Mouse (Mus musculus): ENCODE results near the gene Gucy2e. TPM values are rescaled to one million over a fixed set of nuclear protein-coding genes. Genes with fewer than 3 reads are reported as not detected.
A peak's percentile ranks its signal among the peaks of the same experiment; 100 is the strongest.

Gucy2e gene
- total and polyA plus RNA-seq, 2 experiments, result not detected

DNA sequence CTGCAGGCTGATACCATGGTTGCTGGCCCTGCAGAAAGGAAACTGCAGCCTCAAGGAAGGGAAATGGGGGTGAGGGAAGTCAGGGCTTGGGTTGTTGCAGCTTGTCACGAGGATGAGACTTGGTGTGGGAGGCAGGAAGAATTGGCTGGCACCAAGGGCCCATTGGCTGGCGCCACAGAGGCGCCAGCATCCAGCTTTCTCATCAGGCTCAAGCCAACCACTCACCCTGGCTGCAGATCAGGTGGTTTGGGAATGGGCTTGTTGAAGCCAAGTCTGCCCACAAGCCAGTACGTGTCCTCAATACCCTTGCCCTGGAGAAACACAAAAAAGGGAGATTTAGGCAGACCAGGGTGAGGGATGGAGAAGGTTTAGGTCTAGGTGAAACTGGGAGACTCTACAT lies 13.7 kb downstream of the Gucy2e start:
- H3K27ac ChIP-seq (replicated peaks; ENCODE audit: insufficient read depth, low read depth, low read length), result no peak overlapping the region
- 93% methylated on average over 4 of the region's 4 CpGs for WGBS
- no peaks in the 10 kb centered on the region for H3K4me1 ChIP-seq (ENCODE audit: control insufficient read depth, insufficient read depth, low read length)
- H3K36me3 ChIP-seq (ENCODE audit: control insufficient read depth, insufficient read depth, low read length), result no peaks in the 10 kb centered on the region
- no peak overlapping the region for H3K4me3 ChIP-seq (ENCODE audit: insufficient read depth, low read depth, low read length)
- H3K9ac ChIP-seq (ENCODE audit: low read depth, low read length), result no peak overlapping the region
- H3K27me3 ChIP-seq (ENCODE audit: control insufficient read depth, insufficient read depth, low read length), result no peaks in the 10 kb centered on the region
- no peaks in the 10 kb centered on the region for H3K79me2 ChIP-seq (ENCODE audit: control insufficient read depth, insufficient read depth, low read length)
- no peak for DNase-seq (ENCODE audit: extremely low read depth, low read depth, low spot score)
- TF ChIP-seq POLR2A (IDR thresholded peaks at IDR 0.05; ENCODE audit: extremely low read depth, insufficient read depth, low read length) (no peak), CTCF (IDR thresholded peaks at IDR 0.05; ENCODE audit: low read depth, low read length) (no peak)

DNA sequence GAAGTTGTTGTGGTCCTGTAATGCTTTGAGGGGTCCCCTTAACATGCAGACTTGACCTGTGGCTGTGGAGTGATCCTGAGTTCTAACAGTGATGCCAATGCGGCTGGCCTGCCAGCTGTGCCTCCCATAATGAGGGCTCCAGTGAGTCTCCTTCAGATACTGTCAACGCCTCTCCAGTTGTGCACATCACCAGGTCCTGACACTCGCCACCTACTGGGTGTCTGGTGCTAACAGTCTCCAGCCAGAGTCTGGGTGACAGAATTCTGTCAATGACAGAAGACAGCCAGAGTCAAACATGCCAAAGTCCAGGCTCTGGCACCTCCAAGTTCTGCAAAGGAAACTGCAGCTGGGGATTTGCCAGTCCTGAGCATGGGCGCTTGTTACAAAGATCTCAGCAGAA lies 15.8 kb downstream of the Gucy2e start:
- 76% methylated on average over 4 of the region's 4 CpGs for WGBS
- Histone ChIP-seq H3K27me3 (ENCODE audit: control insufficient read depth, insufficient read depth, low read length) (no peaks in the 10 kb centered on the region), H3K27ac (replicated peaks; ENCODE audit: insufficient read depth, low read depth, low read length) (no peak overlapping the region), H3K79me2 (ENCODE audit: control insufficient read depth, insufficient read depth, low read length) (no peaks in the 10 kb centered on the region), H3K4me3 (ENCODE audit: insufficient read depth, low read depth, low read length) (no peak overlapping the region), H3K9ac (ENCODE audit: low read depth, low read length) (no peak overlapping the region), H3K36me3 (ENCODE audit: control insufficient read depth, insufficient read depth, low read length) (no peaks in the 10 kb centered on the region), H3K4me1 (ENCODE audit: control insufficient read depth, insufficient read depth, low read length) (no peaks in the 10 kb centered on the region)
- TF ChIP-seq POLR2A (IDR thresholded peaks at IDR 0.05; ENCODE audit: extremely low read depth, insufficient read depth, low read length) (no peak), CTCF (IDR thresholded peaks at IDR 0.05; ENCODE audit: low read depth, low read length) (no peak)
- peak; percentile 35 for DNase-seq (ENCODE audit: extremely low read depth, low read depth, low spot score)

DNA sequence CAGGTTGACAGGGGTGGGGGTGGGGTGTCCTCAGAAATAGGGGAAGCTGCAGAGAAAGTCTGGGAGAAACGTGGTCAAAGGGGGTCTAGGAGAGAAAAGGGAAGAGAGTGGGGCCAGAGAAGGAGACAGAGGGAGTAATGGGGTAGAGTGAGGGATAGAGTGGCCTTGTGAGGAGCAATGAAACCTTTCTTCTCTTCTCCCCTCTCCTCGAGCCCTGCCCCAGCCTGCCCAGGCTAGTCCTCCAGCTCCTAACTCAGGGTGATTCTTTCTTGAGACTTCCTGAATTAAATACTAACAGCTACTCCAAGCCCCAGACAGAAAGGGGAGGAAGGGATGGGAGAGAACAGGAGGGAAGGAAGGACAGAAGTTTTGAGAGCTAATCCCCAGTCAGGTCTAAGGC lies 18.2 kb downstream of the Gucy2e start:
- H3K4me1 ChIP-seq (ENCODE audit: control insufficient read depth, insufficient read depth, low read length), result no peaks in the 10 kb centered on the region
- WGBS, result 67% methylated on average over 2 of the region's 2 CpGs
- H3K4me3 ChIP-seq (ENCODE audit: insufficient read depth, low read depth, low read length), result no peak overlapping the region
- no peaks in the 10 kb centered on the region for H3K27me3 ChIP-seq (ENCODE audit: control insufficient read depth, insufficient read depth, low read length)
- no peak for TF ChIP-seq POLR2A (IDR thresholded peaks at IDR 0.05; ENCODE audit: extremely low read depth, insufficient read depth, low read length)
- no peak for TF ChIP-seq CTCF (IDR thresholded peaks at IDR 0.05; ENCODE audit: low read depth, low read length)
- H3K36me3 ChIP-seq (ENCODE audit: control insufficient read depth, insufficient read depth, low read length), result no peaks in the 10 kb centered on the region
- H3K9ac ChIP-seq (ENCODE audit: low read depth, low read length), result no peak overlapping the region
- H3K27ac ChIP-seq (replicated peaks; ENCODE audit: insufficient read depth, low read depth, low read length), result no peak overlapping the region
- H3K79me2 ChIP-seq (ENCODE audit: control insufficient read depth, insufficient read depth, low read length), result no peaks in the 10 kb centered on the region
- DNase-seq (ENCODE audit: extremely low read depth, low read depth, low spot score), result no peak

DNA sequence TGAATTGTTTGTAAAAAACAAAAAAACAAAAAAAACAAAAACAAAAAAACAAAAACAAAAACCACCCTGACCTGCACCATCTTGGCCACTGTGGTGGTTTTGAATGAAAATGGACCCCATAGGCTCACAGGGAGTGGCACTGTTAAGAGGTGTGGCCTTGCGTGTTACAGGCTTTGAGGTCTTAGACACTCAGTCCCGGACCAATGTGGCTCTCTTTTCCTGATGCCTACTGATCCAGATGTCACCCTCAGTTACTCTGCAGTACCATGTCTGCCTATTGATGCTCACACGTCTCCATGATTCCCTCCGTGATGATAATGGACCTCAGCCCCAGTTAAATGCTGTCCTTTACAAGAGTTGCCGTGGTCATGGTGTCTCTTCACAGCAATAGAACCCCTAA lies 19.4 kb downstream of the Gucy2e start:
- H3K9ac ChIP-seq (ENCODE audit: low read depth, low read length), result no peak overlapping the region
- no peak overlapping the region for H3K27ac ChIP-seq (replicated peaks; ENCODE audit: insufficient read depth, low read depth, low read length)
- no peak for DNase-seq (ENCODE audit: extremely low read depth, low read depth, low spot score)
- no peak overlapping the region for H3K4me3 ChIP-seq (ENCODE audit: insufficient read depth, low read depth, low read length)
- TF ChIP-seq CTCF (IDR thresholded peaks at IDR 0.05; ENCODE audit: low read depth, low read length) (no peak), POLR2A (IDR thresholded peaks at IDR 0.05; ENCODE audit: extremely low read depth, insufficient read depth, low read length) (no peak)
- H3K27me3 ChIP-seq (ENCODE audit: control insufficient read depth, insufficient read depth, low read length), result no peaks in the 10 kb centered on the region
- WGBS, result 89% methylated on average over 5 of the region's 5 CpGs
- no peaks in the 10 kb centered on the region for H3K4me1 ChIP-seq (ENCODE audit: control insufficient read depth, insufficient read depth, low read length)
- no peaks in the 10 kb centered on the region for H3K36me3 ChIP-seq (ENCODE audit: control insufficient read depth, insufficient read depth, low read length)
- no peaks in the 10 kb centered on the region for H3K79me2 ChIP-seq (ENCODE audit: control insufficient read depth, insufficient read depth, low read length)

DNA sequence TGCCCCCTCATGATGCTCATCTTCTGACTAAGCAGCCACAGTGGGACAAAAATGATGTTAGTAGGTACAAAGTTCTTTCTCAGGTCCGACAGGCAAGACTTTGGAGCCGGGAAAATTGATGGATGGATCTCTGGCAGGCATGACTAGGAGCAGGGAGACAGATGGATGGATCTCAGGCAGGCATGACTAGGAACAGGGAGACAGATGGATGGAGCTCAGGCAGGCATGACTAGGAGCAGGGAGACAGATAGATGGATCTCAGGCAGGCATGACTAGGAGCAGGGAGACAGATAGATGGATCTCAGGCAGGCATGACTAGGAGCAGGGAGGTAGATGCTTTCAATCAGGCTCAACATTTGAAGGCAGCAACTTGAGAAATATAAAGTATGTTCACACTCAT lies 25.4 kb downstream of the Gucy2e start:
- Histone ChIP-seq H3K27me3 (ENCODE audit: control insufficient read depth, insufficient read depth, low read length) (0 out of 2 replicates have a peak, but pooled peaks cover 2% of the 10 kb centered on the region), H3K9ac (ENCODE audit: low read depth, low read length) (no peak overlapping the region), H3K4me3 (ENCODE audit: insufficient read depth, low read depth, low read length) (no peak overlapping the region), H3K27ac (replicated peaks; ENCODE audit: insufficient read depth, low read depth, low read length) (no peak overlapping the region), H3K36me3 (ENCODE audit: control insufficient read depth, insufficient read depth, low read length) (no peaks in the 10 kb centered on the region), H3K79me2 (ENCODE audit: control insufficient read depth, insufficient read depth, low read length) (no peaks in the 10 kb centered on the region), H3K4me1 (ENCODE audit: control insufficient read depth, insufficient read depth, low read length) (no peaks in the 10 kb centered on the region)
- no peak for DNase-seq (ENCODE audit: extremely low read depth, low read depth, low spot score)
- TF ChIP-seq CTCF (IDR thresholded peaks at IDR 0.05; ENCODE audit: low read depth, low read length) (no peak), POLR2A (IDR thresholded peaks at IDR 0.05; ENCODE audit: extremely low read depth, insufficient read depth, low read length) (no peak)
- 13% methylated on average over 2 of the region's 2 CpGs for WGBS

DNA sequence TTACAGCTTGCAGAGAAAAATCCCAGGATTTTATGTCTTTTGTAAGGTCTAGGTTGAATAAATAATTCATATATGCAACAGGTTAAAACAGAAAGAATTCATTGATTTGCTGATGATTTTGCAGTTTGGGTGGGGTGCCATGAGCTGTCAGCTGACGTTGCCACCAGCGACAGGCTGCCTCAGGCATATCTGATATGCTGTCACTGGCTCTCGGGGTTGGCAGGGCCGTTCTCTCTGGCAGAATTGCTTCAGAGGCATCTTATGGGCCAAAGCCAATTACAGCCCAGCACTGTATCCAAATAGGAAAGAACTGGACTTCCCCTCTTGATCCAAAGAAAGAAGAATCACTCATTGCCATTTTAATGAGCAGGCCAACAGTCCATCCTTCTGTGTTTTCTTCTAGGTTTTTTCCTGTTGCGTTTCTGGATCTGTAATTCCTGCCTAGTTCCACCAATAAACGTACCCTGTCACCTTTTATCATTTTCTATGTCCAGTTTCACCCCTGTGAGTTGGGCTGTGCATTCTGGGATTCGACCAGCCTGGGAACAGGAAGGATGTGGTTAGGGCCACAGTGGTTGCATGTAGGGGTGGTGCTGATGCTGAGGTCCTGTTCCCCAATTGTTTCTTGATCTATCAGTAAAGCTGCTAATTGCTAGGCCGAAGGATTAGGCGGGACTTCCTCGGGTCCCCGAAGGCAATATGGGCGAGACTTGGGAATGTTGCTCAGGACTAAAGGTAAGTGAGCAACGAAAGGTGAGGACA lies 34.2 kb downstream of the Gucy2e start:
- no peaks in the 10 kb centered on the region for H3K4me1 ChIP-seq (ENCODE audit: control insufficient read depth, insufficient read depth, low read length)
- no peaks in the 10 kb centered on the region for H3K36me3 ChIP-seq (ENCODE audit: control insufficient read depth, insufficient read depth, low read length)
- H3K9ac ChIP-seq (ENCODE audit: low read depth, low read length), result no peak overlapping the region
- DNase-seq (ENCODE audit: extremely low read depth, low read depth, low spot score), result no peak
- no peak overlapping the region for H3K27ac ChIP-seq (replicated peaks; ENCODE audit: insufficient read depth, low read depth, low read length)
- TF ChIP-seq POLR2A (IDR thresholded peaks at IDR 0.05; ENCODE audit: extremely low read depth, insufficient read depth, low read length) (no peak), CTCF (IDR thresholded peaks at IDR 0.05; ENCODE audit: low read depth, low read length) (no peak)
- no peaks in the 10 kb centered on the region for H3K79me2 ChIP-seq (ENCODE audit: control insufficient read depth, insufficient read depth, low read length)
- H3K27me3 ChIP-seq (ENCODE audit: control insufficient read depth, insufficient read depth, low read length), result no peaks in the 10 kb centered on the region
- WGBS, result 77% methylated on average over 13 of the region's 13 CpGs
- H3K4me3 ChIP-seq (ENCODE audit: insufficient read depth, low read depth, low read length), result no peak overlapping the region

Measured in liver, adult 2 months (tissue).